Mouse (Mus musculus): ENCODE data around the gene Iqcd. TPM values are rescaled to one million over a fixed set of nuclear protein-coding genes. Genes with fewer than 3 reads are reported as not detected.

Gene Iqcd
- polyA plus RNA-seq, 1 experiment, result 77.3 TPM

DNA sequence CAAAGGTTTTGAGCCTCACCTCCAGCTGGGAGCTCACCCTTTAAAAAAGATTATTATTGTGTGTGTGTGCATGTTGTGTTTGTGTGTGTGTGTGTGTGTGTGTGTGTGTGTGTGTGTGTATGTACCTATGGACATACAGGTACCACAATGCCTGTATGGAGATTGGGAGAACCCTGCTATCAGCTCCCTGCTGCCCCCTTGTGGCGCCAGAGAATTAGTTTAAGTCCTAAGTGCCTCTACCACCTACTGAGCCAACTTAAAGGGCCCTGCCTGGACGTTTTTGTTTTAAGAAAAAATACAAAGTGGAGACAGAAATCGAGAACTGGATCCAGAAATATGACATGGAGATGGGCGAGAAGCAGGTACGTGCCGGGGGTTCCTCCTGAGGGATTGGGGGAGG lies 16.0 kb downstream of the Iqcd start:
- Histone ChIP-seq H3K4me1 (ENCODE audit: control insufficient read depth, insufficient read depth, low read length) (peaks cover 21% of the 10 kb centered on the region), H3K4me3 (ENCODE audit: control insufficient read depth, low read depth, low read length) (no peak overlapping the region), H3K27me3 (ENCODE audit: control insufficient read depth, insufficient read depth, low read length) (no peaks in the 10 kb centered on the region), H3K27ac (ENCODE audit: control insufficient read depth, insufficient read depth, low read depth, low read length) (no peak overlapping the region), H3K36me3 (ENCODE audit: control insufficient read depth, insufficient read depth, low read length) (no peaks in the 10 kb centered on the region)
- TF ChIP-seq CTCF (IDR thresholded peaks at IDR 0.05; ENCODE audit: control insufficient read depth, insufficient read depth, insufficient replicate concordance, low read depth, low read length) (peak; percentile 49; the same call in 1 of the 2 replicates), POLR2A (IDR thresholded peaks at IDR 0.05; ENCODE audit: control insufficient read depth, low read depth, low read length) (no peak)

DNA sequence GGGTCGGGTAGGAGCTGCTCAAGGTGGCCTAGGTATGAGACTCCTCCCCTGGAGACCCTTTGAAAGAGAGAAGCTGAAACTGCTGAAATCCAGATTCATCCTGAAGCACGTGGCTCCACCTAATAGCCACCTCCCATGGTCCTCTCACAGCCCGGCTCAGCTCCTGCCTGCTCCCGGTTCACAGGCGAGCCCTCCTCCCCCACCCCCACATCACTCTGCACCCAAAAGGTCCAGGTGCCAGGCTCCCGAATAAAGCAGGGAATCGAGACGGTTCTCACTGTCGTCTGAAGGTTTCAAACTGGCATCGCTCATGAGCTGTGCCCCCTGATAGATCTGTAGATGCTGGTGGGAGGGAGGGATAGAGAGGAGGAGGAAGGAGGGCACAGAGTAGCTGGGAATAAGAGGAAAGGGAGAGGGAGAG lies 16.4 kb downstream of the Iqcd start:
- no peak for TF ChIP-seq CTCF (IDR thresholded peaks at IDR 0.05; ENCODE audit: control insufficient read depth, insufficient read depth, insufficient replicate concordance, low read depth, low read length)
- no peak for TF ChIP-seq POLR2A (IDR thresholded peaks at IDR 0.05; ENCODE audit: control insufficient read depth, low read depth, low read length)

DNA sequence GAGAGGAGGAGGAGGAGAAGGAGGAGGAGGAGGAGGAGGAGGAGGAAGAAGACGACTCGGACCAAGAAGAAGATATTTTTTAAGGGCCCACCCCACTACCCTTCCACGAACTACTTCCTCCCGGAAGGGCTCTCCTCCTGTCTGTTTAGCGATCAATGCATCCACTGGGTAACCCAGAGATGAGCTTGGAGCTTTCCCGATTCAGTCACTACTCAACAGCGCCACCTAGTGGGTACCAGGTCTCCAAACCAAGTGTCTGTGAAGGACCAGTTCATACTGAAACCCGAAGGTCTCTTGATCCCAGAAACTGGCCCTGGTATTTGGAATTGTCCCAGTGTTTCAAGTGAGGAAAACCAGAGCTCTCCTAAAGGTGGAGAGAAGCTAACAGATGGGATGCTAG lies 16.9 kb downstream of the Iqcd start:
- H3K27me3 ChIP-seq (ENCODE audit: control insufficient read depth, insufficient read depth, low read length), result no peaks in the 10 kb centered on the region
- no peaks in the 10 kb centered on the region for H3K36me3 ChIP-seq (ENCODE audit: control insufficient read depth, insufficient read depth, low read length)
- H3K27ac ChIP-seq (ENCODE audit: control insufficient read depth, insufficient read depth, low read depth, low read length), result no peak overlapping the region
- H3K4me3 ChIP-seq (ENCODE audit: control insufficient read depth, low read depth, low read length), result no peak overlapping the region
- peaks cover 21% of the 10 kb centered on the region for H3K4me1 ChIP-seq (ENCODE audit: control insufficient read depth, insufficient read depth, low read length)
- TF ChIP-seq POLR2A (IDR thresholded peaks at IDR 0.05; ENCODE audit: control insufficient read depth, low read depth, low read length) (no peak), CTCF (IDR thresholded peaks at IDR 0.05; ENCODE audit: control insufficient read depth, insufficient read depth, insufficient replicate concordance, low read depth, low read length) (peak; percentile 58; the same call in 1 of the 2 replicates)

More for the DNA sequence above, 16.4 kb downstream of the Iqcd start:
- no peaks in the 10 kb centered on the region for H3K36me3 ChIP-seq (ENCODE audit: control insufficient read depth, insufficient read depth, low read length)
- H3K4me1 ChIP-seq (ENCODE audit: control insufficient read depth, insufficient read depth, low read length), result peaks cover 21% of the 10 kb centered on the region
- H3K4me3 ChIP-seq (ENCODE audit: control insufficient read depth, low read depth, low read length), result peak overlapping the region; percentile 25; the same call in 1 of the 2 replicates
- H3K27me3 ChIP-seq (ENCODE audit: control insufficient read depth, insufficient read depth, low read length), result no peaks in the 10 kb centered on the region
- no peak overlapping the region for H3K27ac ChIP-seq (ENCODE audit: control insufficient read depth, insufficient read depth, low read depth, low read length)

DNA sequence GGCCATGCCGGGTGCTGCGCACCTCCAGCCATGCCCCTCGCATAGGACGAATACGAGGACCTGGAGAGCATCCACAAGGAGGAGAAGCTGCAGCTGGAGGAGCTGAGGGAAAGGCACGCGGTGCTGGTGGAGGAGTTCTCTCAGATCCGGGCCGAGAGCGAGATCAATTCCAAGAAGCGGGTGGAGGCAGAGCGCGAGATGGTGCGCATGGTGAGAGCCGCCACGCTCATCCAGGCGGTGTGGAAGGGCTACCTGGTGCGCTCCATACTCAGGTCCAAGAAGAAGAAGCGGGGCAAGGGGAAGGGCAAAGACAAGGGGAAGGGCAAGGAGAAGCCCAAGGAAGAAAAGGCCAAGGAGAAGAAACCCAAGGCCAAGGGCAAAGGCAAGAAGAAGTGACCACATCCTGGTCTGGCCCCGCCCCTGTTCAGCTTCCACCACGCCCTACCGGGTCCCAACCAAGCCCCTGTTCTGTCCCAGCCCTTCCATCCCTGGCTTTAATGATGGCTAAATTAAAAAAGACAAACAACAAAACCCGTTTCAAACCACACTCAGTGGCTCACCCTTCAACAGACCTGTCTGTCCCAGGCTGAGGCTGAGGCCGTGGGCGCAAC lies 17.9 kb downstream of the Iqcd start:
- H3K4me3 ChIP-seq (ENCODE audit: control insufficient read depth, low read depth, low read length), result no peak overlapping the region
- no peaks in the 10 kb centered on the region for H3K27me3 ChIP-seq (ENCODE audit: control insufficient read depth, insufficient read depth, low read length)
- no peaks in the 10 kb centered on the region for H3K36me3 ChIP-seq (ENCODE audit: control insufficient read depth, insufficient read depth, low read length)
- peaks cover 27% of the 10 kb centered on the region for H3K4me1 ChIP-seq (ENCODE audit: control insufficient read depth, insufficient read depth, low read length)
- TF ChIP-seq CTCF (IDR thresholded peaks at IDR 0.05; ENCODE audit: control insufficient read depth, insufficient read depth, insufficient replicate concordance, low read depth, low read length) (no peak), POLR2A (IDR thresholded peaks at IDR 0.05; ENCODE audit: control insufficient read depth, low read depth, low read length) (no peak)
- H3K27ac ChIP-seq (ENCODE audit: control insufficient read depth, insufficient read depth, low read depth, low read length), result no peak overlapping the region

DNA sequence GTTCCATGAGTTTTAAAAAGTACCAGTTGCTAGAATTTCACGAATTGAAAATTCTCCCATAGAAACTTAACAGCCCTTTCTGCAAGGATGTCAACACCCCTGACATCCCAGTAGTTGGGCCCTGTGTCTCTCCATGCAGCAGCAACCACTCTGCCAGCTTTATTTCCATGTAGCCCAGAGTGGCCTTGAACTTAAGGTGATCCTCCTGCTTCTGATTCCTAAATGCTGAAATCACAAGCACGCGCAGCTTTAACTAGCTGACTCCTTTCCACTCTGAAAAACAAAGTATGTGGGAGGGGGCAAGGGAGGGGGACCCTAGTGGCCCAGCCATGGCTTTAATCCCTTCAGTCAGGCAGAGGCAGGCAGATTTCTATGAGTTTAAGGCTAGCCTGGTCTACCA lies 18.5 kb downstream of the Iqcd start:
- Histone ChIP-seq H3K27me3 (ENCODE audit: control insufficient read depth, insufficient read depth, low read length) (no peaks in the 10 kb centered on the region), H3K36me3 (ENCODE audit: control insufficient read depth, insufficient read depth, low read length) (no peaks in the 10 kb centered on the region), H3K4me3 (ENCODE audit: control insufficient read depth, low read depth, low read length) (no peak overlapping the region), H3K4me1 (ENCODE audit: control insufficient read depth, insufficient read depth, low read length) (peaks cover 31% of the 10 kb centered on the region), H3K27ac (ENCODE audit: control insufficient read depth, insufficient read depth, low read depth, low read length) (no peak overlapping the region)
- TF ChIP-seq CTCF (IDR thresholded peaks at IDR 0.05; ENCODE audit: control insufficient read depth, insufficient read depth, insufficient replicate concordance, low read depth, low read length) (no peak), POLR2A (IDR thresholded peaks at IDR 0.05; ENCODE audit: control insufficient read depth, low read depth, low read length) (no peak)

DNA sequence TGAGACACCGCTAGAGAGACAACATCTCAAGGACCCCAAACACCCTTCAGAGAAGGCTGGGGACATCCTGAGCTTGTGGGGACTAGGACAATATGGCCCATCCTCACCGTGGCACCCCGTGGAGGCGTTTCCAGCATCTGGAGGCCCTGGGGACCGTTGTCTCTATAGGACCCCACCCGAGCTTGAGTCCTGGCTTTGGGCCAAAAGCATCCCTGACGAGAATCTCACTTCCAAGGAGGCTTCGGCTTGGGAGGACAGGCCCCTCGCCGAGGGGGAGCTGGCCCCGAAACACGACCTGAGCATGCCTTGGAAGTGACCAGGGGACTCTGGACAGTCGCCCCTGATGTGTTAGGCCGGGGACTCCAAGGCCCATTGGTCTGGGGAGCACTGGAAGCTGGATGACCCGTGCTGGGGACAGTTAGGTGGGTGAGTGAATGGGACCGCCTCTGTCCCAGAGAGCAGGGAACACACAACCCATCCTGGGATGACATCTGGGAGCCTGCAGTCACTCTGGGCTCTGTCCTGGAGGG lies 20.5 kb downstream of the Iqcd start:
- no peak for TF ChIP-seq CTCF (IDR thresholded peaks at IDR 0.05; ENCODE audit: control insufficient read depth, insufficient read depth, insufficient replicate concordance, low read depth, low read length)
- no peak for TF ChIP-seq POLR2A (IDR thresholded peaks at IDR 0.05; ENCODE audit: control insufficient read depth, low read depth, low read length)
- no peak overlapping the region for H3K27ac ChIP-seq (ENCODE audit: control insufficient read depth, insufficient read depth, low read depth, low read length)
- no peaks in the 10 kb centered on the region for H3K36me3 ChIP-seq (ENCODE audit: control insufficient read depth, insufficient read depth, low read length)
- H3K27me3 ChIP-seq (ENCODE audit: control insufficient read depth, insufficient read depth, low read length), result no peaks in the 10 kb centered on the region
- H3K4me1 ChIP-seq (ENCODE audit: control insufficient read depth, insufficient read depth, low read length), result peaks cover 38% of the 10 kb centered on the region
- no peak overlapping the region for H3K4me3 ChIP-seq (ENCODE audit: control insufficient read depth, low read depth, low read length)

DNA sequence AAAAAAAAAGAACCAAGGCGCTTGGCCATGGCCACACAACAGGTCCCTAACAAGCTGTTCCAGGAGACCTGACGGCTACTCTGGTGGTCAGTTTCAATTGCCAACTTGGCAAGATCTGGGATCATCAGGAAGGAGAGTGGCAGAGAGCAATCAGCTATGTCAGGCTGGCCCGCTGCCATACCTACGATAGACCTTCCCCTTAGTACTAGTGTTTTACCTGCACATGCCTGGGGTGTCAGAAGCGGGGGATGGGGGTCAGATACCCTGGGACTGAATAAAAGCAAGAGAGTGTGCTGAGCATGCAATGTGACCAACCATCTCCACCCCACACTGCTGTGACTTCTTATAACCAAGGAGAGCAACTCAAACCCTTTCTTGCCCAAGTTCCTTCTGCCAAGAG lies 22.1 kb downstream of the Iqcd start:
- Histone ChIP-seq H3K4me3 (ENCODE audit: control insufficient read depth, low read depth, low read length) (no peak overlapping the region), H3K27ac (ENCODE audit: control insufficient read depth, insufficient read depth, low read depth, low read length) (no peak overlapping the region), H3K36me3 (ENCODE audit: control insufficient read depth, insufficient read depth, low read length) (no peaks in the 10 kb centered on the region)

More for the DNA sequence above, 22.1 kb downstream of the Iqcd start:
- peaks cover 31% of the 10 kb centered on the region for H3K4me1 ChIP-seq (ENCODE audit: control insufficient read depth, insufficient read depth, low read length)
- H3K27me3 ChIP-seq (ENCODE audit: control insufficient read depth, insufficient read depth, low read length), result no peaks in the 10 kb centered on the region
- TF ChIP-seq CTCF (IDR thresholded peaks at IDR 0.05; ENCODE audit: control insufficient read depth, insufficient read depth, insufficient replicate concordance, low read depth, low read length), result no peak
- no peak for TF ChIP-seq POLR2A (IDR thresholded peaks at IDR 0.05; ENCODE audit: control insufficient read depth, low read depth, low read length)
